Mouse (Mus musculus) embryonic stem cell, embryonic (primary cell): ENCODE results near the gene Sec31b.

Source experiments
- CTCF ChIA-PET, 4 experiments: fragments of 300-600 bp in 2 of 4; fragments of 350-600 bp in 2 of 4; sonication (Branson Sonifier 250); formaldehyde crosslinking; loops; one replicate each; lab custom pipeline; 2022; ENCODE audit warnings: inconsistent platforms in 2 of 4; lab: Charles Lee
- POLR2A ChIA-PET, 4 experiments: fragments of 300-600 bp in 2 of 4; fragments of 350-600 bp in 2 of 4; sonication (Branson Sonifier 250); formaldehyde crosslinking; loops; one replicate each; lab custom pipeline; 2022; ENCODE audit warnings: antibody characterized with exemption in 4 of 4, inconsistent platforms in 1 of 4; lab: Charles Lee

Gene Sec31b

GRCm38 (mm10) chr19:44512601-44513000, 33.1 kb downstream of the Sec31b start:
- ChIA-PET CTCF (interaction anchor here in 2 of 4 experiments (0.9 to 2.4 kb wide), 7 partner anchors 10 to 38 kb away, joined by 3 to 9 read pairs (median 3); no protein-coding TSS in a partner anchor), POLR2A (interaction anchor here in 3 of 4 experiments (0.6 to 1.4 kb wide), 5 partner anchors 12 to 325 kb away, joined by 3 to 5 read pairs (median 4); partner anchors contain the start of gene Ndufb8 (in 1 of the 3))

GRCm38 (mm10) chr19:44511451-44512231, 34.0 kb downstream of the Sec31b start:
- ChIA-PET CTCF (interaction anchor here (0.6 to 2.4 kb wide), 12 partner anchors 7 to 520 kb away, joined by 3 to 9 read pairs (median 4); no protein-coding TSS in a partner anchor), POLR2A (interaction anchor here in 3 of 4 experiments (0.6 to 1.7 kb wide), 13 partner anchors 7 to 817 kb away, joined by 3 to 9 read pairs (median 3); partner anchors contain the start of genes Hif1an (in 1 of the 3) and Kazald1 (in 1 of the 3))

GRCm38 (mm10) chr19:44510534-44511175, 35.0 kb downstream of the Sec31b start:
- ChIA-PET CTCF (interaction anchor here in 3 of 4 experiments (0.6 to 2.4 kb wide), 9 partner anchors 8 to 521 kb away, joined by 3 to 9 read pairs (median 4); no protein-coding TSS in a partner anchor), POLR2A (interaction anchor here in 2 of 4 experiments (0.6 to 1.7 kb wide), 13 partner anchors 8 to 1160 kb away, joined by 3 to 9 read pairs (median 3); partner anchors contain the start of gene Hif1an (in 1 of the 2))

GRCm38 (mm10) chr19:44502741-44503140, 42.9 kb downstream of the Sec31b start:
- ChIA-PET POLR2A (no interaction called here), CTCF (no interaction called here)

- ChIA-PET CTCF (interaction anchor here in 3 of 4 experiments (0.5 to 1.2 kb wide), 4 partner anchors 11 to 17 kb away, joined by 3 read pairs; no protein-coding TSS in a partner anchor), POLR2A (interaction anchor here in 2 of 4 experiments (0.6 to 1.2 kb wide), 2 partner anchors 17 to 22 kb away, joined by 4 to 7 read pairs; no protein-coding TSS in a partner anchor)
Measured at GRCm38 (mm10) chr19:44501925-44502324, 43.7 kb downstream of the Sec31b start.

GRCm38 (mm10) chr19:44500240-44500639, 45.4 kb downstream of the Sec31b start:
- POLR2A ChIA-PET: interaction anchor here (0.6 to 1.3 kb wide), 8 partner anchors 11 to 1678 kb away, joined by 3 to 6 read pairs (median 3); partner anchors contain the start of gene Sec31b (in 1 of the 4)
- CTCF ChIA-PET: interaction anchor here (0.5 to 2.9 kb wide), 12 partner anchors 12 to 1152 kb away, joined by 3 to 11 read pairs (median 4); no protein-coding TSS in a partner anchor

- CTCF ChIA-PET: interaction anchor here in 3 of 4 experiments (0.6 to 2.9 kb wide), 5 partner anchors 12 to 161 kb away, joined by 4 to 11 read pairs (median 8); no protein-coding TSS in a partner anchor
- POLR2A ChIA-PET: interaction anchor here in 1 of 4 experiments (0.7 kb wide), 1 partner anchor 16 kb away, joined by 3 read pairs; no protein-coding TSS in a partner anchor
Measured at GRCm38 (mm10) chr19:44498936-44499335, 46.7 kb downstream of the Sec31b start.

GRCm38 (mm10) chr19:44496941-44497340, 48.7 kb downstream of the Sec31b start:
- ChIA-PET POLR2A (interaction anchor here in 2 of 4 experiments (0.6 to 0.7 kb wide), 2 partner anchors 10 kb away, joined by 3 read pairs; no protein-coding TSS in a partner anchor), CTCF (interaction anchor here in 1 of 4 experiments (0.6 to 1.2 kb wide), 2 partner anchors 10 to 939 kb away, joined by 3 read pairs; no protein-coding TSS in a partner anchor)

- CTCF ChIA-PET: interaction anchor here in 2 of 4 experiments (0.5 to 1.2 kb wide), 3 partner anchors 9 to 940 kb away, joined by 3 read pairs; no protein-coding TSS in a partner anchor
- POLR2A ChIA-PET: interaction anchor here in 2 of 4 experiments (0.5 to 0.7 kb wide), 3 partner anchors 8 to 9 kb away, joined by 3 to 5 read pairs (median 3); no protein-coding TSS in a partner anchor
Measured at GRCm38 (mm10) chr19:44496511-44496910, 49.2 kb downstream of the Sec31b start.

GRCm38 (mm10) chr19:44493128-44493527, 52.5 kb downstream of the Sec31b start, which contains the start of gene Wnt8b:
Gene Wnt8b (plus strand): TSS chr19:44493472.
- POLR2A ChIA-PET: no interaction called here

GRCm38 (mm10) chr19:44487266-44487665, 58.4 kb downstream of the Sec31b start:
- CTCF ChIA-PET: interaction anchor here (0.5 to 3.2 kb wide), 65 partner anchors 9 to 1807 kb away, joined by 3 to 24 read pairs (median 4); partner anchors contain the start of genes Hif1an (in 3 of the 4), Ndufb8 (in 1 of the 4), Scd1 (in 1 of the 4) and Sec31b (in 1 of the 4)
- POLR2A ChIA-PET: interaction anchor here (0.5 to 1.6 kb wide), 19 partner anchors 9 to 825 kb away, joined by 3 to 7 read pairs (median 3); partner anchors contain the start of gene Hif1an (in 2 of the 4)

More at GRCm38 (mm10) chr19:44493128-44493527, 52.5 kb downstream of the Sec31b start, which contains the start of gene Wnt8b:
- CTCF ChIA-PET: interaction anchor here in 2 of 4 experiments (0.5 to 1.7 kb wide), 3 partner anchors 60 to 202 kb away, joined by 3 to 4 read pairs (median 3); no protein-coding TSS in a partner anchor

GRCm38 (mm10) chr19:44476541-44476940, 69.1 kb downstream of the Sec31b start:
- CTCF ChIA-PET: interaction anchor here (0.6 to 2.0 kb wide), 24 partner anchors 10 to 419 kb away, joined by 3 to 19 read pairs (median 3); partner anchors contain the start of gene Hif1an (in 1 of the 4)
- POLR2A ChIA-PET: interaction anchor here in 1 of 4 experiments (1.0 kb wide), 1 partner anchor 67 kb away, joined by 3 read pairs; no protein-coding TSS in a partner anchor

- POLR2A ChIA-PET: no interaction called here
- CTCF ChIA-PET: interaction anchor here in 3 of 4 experiments (1.0 to 1.9 kb wide), 6 partner anchors 11 to 420 kb away, joined by 3 to 19 read pairs (median 3); no protein-coding TSS in a partner anchor
Measured at GRCm38 (mm10) chr19:44475268-44475667, 70.4 kb downstream of the Sec31b start.

GRCm38 (mm10) chr19:44474158-44474557, 71.5 kb downstream of the Sec31b start:
- ChIA-PET POLR2A (no interaction called here), CTCF (interaction anchor here (0.6 to 1.1 kb wide), 9 partner anchors 13 to 421 kb away, joined by 3 to 4 read pairs (median 3); no protein-coding TSS in a partner anchor)
